Mouse (Mus musculus) intestine, embryonic 16.5 days (tissue): ENCODE data around the gene Zfhx3. TPM values are rescaled to one million over a fixed set of nuclear protein-coding genes. Genes with fewer than 3 reads are reported as not detected.

Experiments
- ATAC-seq: fragments of 200-750 bp; cut with Nextera tagmentation; 2 replicates; pipeline ENCODE4 v1.8.0; 2017; ENCODE audit warnings: moderate TSS enrichment, moderate library complexity
- H3K27ac ChIP-seq: fragments of 300-500 bp; sonication (generic); 2 replicates; pipeline ENCODE4 v1.5.1; 2014; ENCODE audit warnings: mild to moderate bottlenecking, low read length
- H3K27me3 ChIP-seq: fragments of 300-500 bp; sonication (generic); replicated peaks from 2 replicates; pipeline ENCODE4 v1.6.1; 2014; ENCODE audit warnings: low read length, control low read depth, mixed read lengths; ENCODE audit not compliant: control insufficient read depth, insufficient read depth
- H3K36me3 ChIP-seq: fragments of 300-500 bp; sonication (generic); 2 replicates; pipeline ENCODE4 v1.6.1; 2014; ENCODE audit warnings: low read length, control low read depth; ENCODE audit not compliant: control insufficient read depth, insufficient read depth
- H3K4me1 ChIP-seq: fragments of 300-500 bp; sonication (generic); 2 replicates; pipeline ENCODE4 v1.6.1; 2014; ENCODE audit warnings: low read length, control low read depth, mixed read lengths; ENCODE audit not compliant: control insufficient read depth, insufficient read depth
- H3K4me2 ChIP-seq: fragments of 300-500 bp; sonication (generic); 2 replicates; pipeline ENCODE4 v1.6.1; 2014; ENCODE audit warnings: low read depth, low read length, control low read depth
- H3K4me3 ChIP-seq: fragments of 300-500 bp; sonication (generic); 2 replicates; pipeline ENCODE4 v1.5.1; 2014; ENCODE audit warnings: mild to moderate bottlenecking, low read length
- H3K9ac ChIP-seq: fragments of 300-500 bp; sonication (generic); 2 replicates; pipeline ENCODE4 v1.6.1; 2014; ENCODE audit warnings: low read depth, low read length
- H3K9me3 ChIP-seq: fragments of 300-500 bp; sonication (generic); 2 replicates; pipeline ENCODE4 v1.6.1; 2016; ENCODE audit warnings: low read length, control low read depth; ENCODE audit not compliant: control insufficient read depth
- WGBS: fragments of 180-500 bp; shearing (Covaris S2); extraction: QIAGEN DNeasy Blood & Tissue Kit; methylation state at CpG from one replicate; pipeline ENCODE4 v1.1.7; 2014; 5-methylcytosine and 5-hydroxymethylcytosine counted together
- polyA plus RNA-seq: library from polyadenylated mRNA; unstranded; fragments of >200 nt; fragmentation: Nextera tagmentation; extraction: Ambion mirVana; gene quantifications from 2 replicates; pipeline ENCODE4 v1.2.1, GENCODE M21; 2015

The Zfhx3 gene
- polyA plus RNA-seq, 1 experiment from 2014 or later, result 6.1 TPM

DNA sequence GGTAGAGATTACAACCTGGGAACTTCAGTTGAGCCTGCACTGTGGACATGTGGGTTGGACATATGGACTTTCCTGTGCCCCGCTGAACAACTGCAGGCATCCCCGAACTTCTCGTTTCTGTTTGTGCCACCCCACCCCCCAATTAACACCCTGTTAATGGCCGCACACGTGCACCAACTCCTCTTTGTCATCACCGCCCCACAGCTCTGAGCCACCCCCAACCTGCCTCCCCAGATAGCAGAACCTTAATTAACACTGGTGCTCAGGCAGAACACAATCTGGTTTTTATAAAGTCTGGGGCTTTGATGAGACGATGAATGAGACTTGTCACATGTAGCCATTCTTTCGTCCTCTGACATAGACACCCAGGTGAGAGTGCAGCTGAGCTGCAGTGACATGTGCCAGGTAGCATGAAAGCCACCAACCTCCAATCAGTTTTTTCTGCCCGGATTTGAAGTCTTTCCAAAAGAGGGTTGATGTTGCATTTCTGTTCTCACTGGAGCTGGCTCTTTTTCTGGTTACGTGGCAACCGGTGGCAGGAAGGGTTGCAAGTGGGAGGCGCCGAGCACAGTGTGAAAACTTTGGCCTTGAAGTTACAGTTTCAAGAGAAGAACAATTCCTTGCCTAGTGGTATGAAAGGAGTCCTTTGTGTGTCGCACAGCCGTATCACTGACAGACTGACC is 476.9 kb downstream of the Zfhx3 start:
- H3K4me1 ChIP-seq, result peaks cover under 1% of the 10 kb centered on the region; the same call in 1 of the 2 replicates
- 72% methylated on average over 15 of the region's 15 CpGs for WGBS
- H3K4me2 ChIP-seq, result no peak overlapping the region
- no peaks in the 10 kb centered on the region for H3K27me3 ChIP-seq
- no peaks in the 10 kb centered on the region for H3K36me3 ChIP-seq
- no peak overlapping the region for H3K4me3 ChIP-seq
- H3K9ac ChIP-seq, result no peak overlapping the region
- no peak for ATAC-seq
- no peaks in the 10 kb centered on the region for H3K9me3 ChIP-seq
- H3K27ac ChIP-seq, result no peak overlapping the region

DNA sequence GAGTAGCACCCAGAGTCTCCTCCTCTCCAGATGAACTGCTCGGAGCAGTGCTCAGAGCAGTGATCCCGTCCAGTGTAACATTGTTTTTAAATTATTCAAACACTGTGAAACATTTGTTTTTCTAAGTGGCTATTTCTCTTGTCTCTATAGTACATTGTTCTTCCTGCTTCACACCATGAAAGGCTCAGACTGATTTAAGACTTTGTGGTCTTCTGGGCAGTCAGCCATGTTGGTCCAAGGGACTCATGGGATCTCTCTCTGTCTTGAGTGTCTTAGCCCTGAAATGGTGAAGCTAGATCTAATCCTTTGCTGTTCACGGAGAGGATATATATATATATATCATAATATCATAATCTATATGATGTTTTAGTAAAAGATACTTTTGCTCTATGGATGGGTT is 480.1 kb downstream of the Zfhx3 start:
- Histone ChIP-seq H3K27me3 (no peaks in the 10 kb centered on the region), H3K4me3 (no peak overlapping the region), H3K9ac (no peak overlapping the region), H3K36me3 (no peaks in the 10 kb centered on the region), H3K9me3 (no peaks in the 10 kb centered on the region), H3K4me2 (no peak overlapping the region), H3K4me1 (peaks cover 4% of the 10 kb centered on the region), H3K27ac (no peak overlapping the region)
- ATAC-seq, result no peak; the same call in none of the 2 replicates
- WGBS, result 62% methylated on average over 3 of the region's 3 CpGs

DNA sequence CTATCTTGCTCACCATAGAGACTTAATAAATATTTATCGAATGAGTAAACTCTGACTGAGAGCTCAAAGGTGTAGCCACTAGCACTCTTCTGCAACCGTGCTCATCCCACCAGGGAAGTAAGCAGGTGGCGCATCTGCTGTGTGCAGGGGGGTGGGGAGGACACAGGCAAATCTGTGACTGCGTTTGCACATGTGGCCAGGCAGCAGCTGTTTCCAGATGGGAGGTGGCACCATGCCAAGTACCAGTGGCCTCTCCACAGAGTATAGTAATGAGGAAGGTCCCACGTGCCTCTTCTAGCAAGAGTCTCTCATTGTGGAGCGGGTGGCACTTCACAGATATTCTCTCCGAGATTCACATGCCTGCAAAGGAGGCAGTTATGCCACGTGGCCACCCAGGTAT is 481.9 kb downstream of the Zfhx3 start:
- Histone ChIP-seq H3K27ac (no peak overlapping the region), H3K4me1 (peaks cover 4% of the 10 kb centered on the region), H3K4me2 (no peak overlapping the region), H3K9ac (no peak overlapping the region), H3K9me3 (no peaks in the 10 kb centered on the region), H3K27me3 (no peaks in the 10 kb centered on the region), H3K36me3 (no peaks in the 10 kb centered on the region), H3K4me3 (no peak overlapping the region)
- ATAC-seq, result peak; percentile 33; the same call in 1 of the 2 replicates
- WGBS, result 46% methylated on average over 8 of the region's 8 CpGs

GRCm38 (mm10) chr8:108433321-108433720 is 490.9 kb downstream of the Zfhx3 start:
- Histone ChIP-seq H3K4me2 (no peak overlapping the region), H3K9me3 (no peaks in the 10 kb centered on the region), H3K4me1 (no peaks in the 10 kb centered on the region), H3K9ac (no peak overlapping the region), H3K27ac (no peak overlapping the region), H3K27me3 (no peaks in the 10 kb centered on the region), H3K4me3 (no peak overlapping the region), H3K36me3 (no peaks in the 10 kb centered on the region)
- no peak for ATAC-seq
- WGBS, result 41% methylated on average over 5 of the region's 5 CpGs

DNA sequence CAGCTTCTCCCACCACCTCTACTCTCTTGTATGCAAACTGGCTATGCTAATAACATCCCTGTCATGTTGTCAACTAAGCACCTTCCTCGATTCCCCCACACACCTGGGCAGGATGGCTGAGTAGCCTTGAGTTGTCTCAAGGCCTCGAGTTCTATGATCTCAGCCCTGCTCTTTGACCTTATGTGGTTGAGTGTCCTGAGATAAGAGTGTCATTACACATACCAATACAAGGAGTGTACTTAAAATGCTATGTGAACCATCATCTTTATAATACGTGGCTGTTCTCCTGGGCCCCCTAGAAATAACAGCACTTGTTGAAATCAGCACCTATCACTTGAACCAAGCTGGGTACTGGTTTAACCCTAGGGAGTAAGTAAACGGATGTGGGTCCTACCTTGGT is 492.1 kb downstream of the Zfhx3 start:
- no peaks in the 10 kb centered on the region for H3K4me1 ChIP-seq
- H3K4me3 ChIP-seq, result no peak overlapping the region
- 59% methylated on average over 4 of the region's 4 CpGs for WGBS
- no peaks in the 10 kb centered on the region for H3K36me3 ChIP-seq
- H3K27me3 ChIP-seq, result no peaks in the 10 kb centered on the region
- ATAC-seq, result peak; percentile 74
- H3K9ac ChIP-seq, result no peak overlapping the region
- no peaks in the 10 kb centered on the region for H3K9me3 ChIP-seq
- H3K27ac ChIP-seq, result no peak overlapping the region
- no peak overlapping the region for H3K4me2 ChIP-seq

GRCm38 (mm10) chr8:108436336-108436735 is 493.9 kb downstream of the Zfhx3 start:
- no peaks in the 10 kb centered on the region for H3K9me3 ChIP-seq
- no peak overlapping the region for H3K27ac ChIP-seq
- no peaks in the 10 kb centered on the region for H3K36me3 ChIP-seq
- no peaks in the 10 kb centered on the region for H3K4me1 ChIP-seq
- 70% methylated on average over 12 of the region's 12 CpGs for WGBS
- no peaks in the 10 kb centered on the region for H3K27me3 ChIP-seq
- no peak overlapping the region for H3K9ac ChIP-seq
- no peak overlapping the region for H3K4me2 ChIP-seq
- H3K4me3 ChIP-seq, result no peak overlapping the region
- ATAC-seq, result no peak

- Histone ChIP-seq H3K4me2 (no peak overlapping the region), H3K4me3 (no peak overlapping the region), H3K27ac (no peak overlapping the region), H3K27me3 (no peaks in the 10 kb centered on the region), H3K36me3 (no peaks in the 10 kb centered on the region), H3K9ac (no peak overlapping the region), H3K9me3 (no peaks in the 10 kb centered on the region), H3K4me1 (no peaks in the 10 kb centered on the region)
- 87% methylated on average over 13 of the region's 13 CpGs for WGBS
- no peak for ATAC-seq
These were observed 494.9 kb downstream of the Zfhx3 start for GRCm38 (mm10) chr8:108437316-108437830.

DNA sequence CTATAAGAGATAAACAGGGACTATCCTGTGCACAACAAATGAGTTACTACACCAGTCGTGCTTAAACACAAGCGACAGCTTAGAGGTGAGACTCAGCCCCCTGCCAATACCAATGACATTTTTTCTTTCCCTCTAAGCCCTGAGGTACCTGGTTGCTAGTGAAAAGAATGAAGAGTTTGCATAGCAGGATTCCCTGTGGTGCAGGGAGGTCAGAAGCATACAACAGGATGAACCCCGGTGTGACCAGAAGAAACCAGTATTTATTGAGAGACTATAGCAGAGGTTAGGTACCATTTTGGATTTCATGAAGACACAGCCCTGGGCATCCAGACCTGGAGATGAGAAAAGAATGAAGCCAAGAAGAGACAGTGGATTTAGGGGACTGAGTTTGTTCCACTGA is 498.0 kb downstream of the Zfhx3 start:
- 65% methylated on average over 3 of the region's 3 CpGs for WGBS

GRCm38 (mm10) chr8:108450847-108451246 is 508.4 kb downstream of the Zfhx3 start:
- Histone ChIP-seq H3K27ac (no peak overlapping the region), H3K36me3 (no peaks in the 10 kb centered on the region), H3K9ac (no peak overlapping the region), H3K4me3 (no peak overlapping the region), H3K9me3 (no peaks in the 10 kb centered on the region), H3K4me2 (no peak overlapping the region), H3K27me3 (no peaks in the 10 kb centered on the region), H3K4me1 (no peaks in the 10 kb centered on the region)
- ATAC-seq, result no peak
- WGBS, result 52% methylated on average over 8 of the region's 8 CpGs

More for the DNA sequence above, 498.0 kb downstream of the Zfhx3 start:
- H3K9ac ChIP-seq, result no peak overlapping the region
- no peak overlapping the region for H3K4me3 ChIP-seq
- no peaks in the 10 kb centered on the region for H3K27me3 ChIP-seq
- H3K36me3 ChIP-seq, result no peaks in the 10 kb centered on the region
- no peak overlapping the region for H3K4me2 ChIP-seq
- no peaks in the 10 kb centered on the region for H3K9me3 ChIP-seq
- H3K27ac ChIP-seq, result no peak overlapping the region
- no peak for ATAC-seq
- no peaks in the 10 kb centered on the region for H3K4me1 ChIP-seq
